Mouse (Mus musculus) spleen, adult 2 months (tissue): ENCODE measurements around the gene Bcam.
A peak's percentile ranks its signal among the peaks of the same experiment; 100 is the strongest.

Experiments used
- CTCF ChIP-seq: fragments of 200-500 bp; IDR thresholded peaks from 2 replicates; pipeline ENCODE4 v1.5.1; 2011; ENCODE audit warnings: mild to moderate bottlenecking, inconsistent platforms; ENCODE audit not compliant: insufficient read depth, insufficient read length, insufficient replicate concordance; ENCODE audit errors: extremely low read depth
- POLR2A ChIP-seq: fragments of 200-500 bp; IDR thresholded peaks from 2 replicates; pipeline ENCODE4 v1.6.1; 2011; ENCODE audit warnings: low read depth, low read length, inconsistent platforms

GRCm38 (mm10) chr7:19796697-19797588 is 26.1 kb upstream of the Bcam start, which contains the start of gene Cblc:
- TF ChIP-seq POLR2A (no peak), CTCF (peak; percentile 95)
